Mouse (Mus musculus): ENCODE measurements around the gene Slc23a2. TPM values are rescaled to one million over a fixed set of nuclear protein-coding genes. Genes with fewer than 3 reads are reported as not detected.
A peak's percentile ranks its signal among the peaks of the same experiment; 100 is the strongest.

Slc23a2 gene
- polyA plus RNA-seq, 1 experiment from 2014 or later: 11.7 TPM

GRCm38 (mm10) chr2:132027366-132027765 is 117.5 kb downstream of the Slc23a2 start:
- no peaks in the 10 kb centered on the region; the same call in 1 of the 2 replicates for H3K27me3 ChIP-seq (ENCODE audit: insufficient read depth, low read length)
- no peak overlapping the region for H3K9ac ChIP-seq (ENCODE audit: low read depth, low read length)
- H3K9me3 ChIP-seq (replicated peaks; ENCODE audit: low read length): no peaks in the 10 kb centered on the region
- no peak overlapping the region for H3K4me3 ChIP-seq (replicated peaks; ENCODE audit: low read depth, low read length)
- WGBS: 65% methylated on average over 5 of the region's 5 CpGs
- ATAC-seq (replicated peaks; ENCODE audit: low FRiP score, low read depth): no peak
- TF ChIP-seq CTCF (IDR thresholded peaks at IDR 0.05; ENCODE audit: low read depth): no peak
- no peak overlapping the region for H3K27ac ChIP-seq
- no peak for DNase-seq (ENCODE audit: low spot score)
- no peaks in the 10 kb centered on the region for H3K36me3 ChIP-seq (ENCODE audit: insufficient read depth, low read length)
- H3K4me1 ChIP-seq (replicated peaks; ENCODE audit: insufficient read depth, low read length): peaks cover 21% of the 10 kb centered on the region
- H3K4me2 ChIP-seq (ENCODE audit: low read length): no peak overlapping the region

- DNase-seq (ENCODE audit: low spot score) (no peak), ATAC-seq (replicated peaks; ENCODE audit: low FRiP score, low read depth) (no peak)
- no peak overlapping the region for H3K9ac ChIP-seq (ENCODE audit: low read depth, low read length)
- H3K4me2 ChIP-seq (ENCODE audit: low read length): no peak overlapping the region
- no peak overlapping the region for H3K4me3 ChIP-seq (replicated peaks; ENCODE audit: low read depth, low read length)
- no peak for TF ChIP-seq CTCF (IDR thresholded peaks at IDR 0.05; ENCODE audit: low read depth)
- H3K27me3 ChIP-seq (ENCODE audit: insufficient read depth, low read length): no peaks in the 10 kb centered on the region
- WGBS: 69% methylated on average over 4 of the region's 4 CpGs
- no peaks in the 10 kb centered on the region for H3K36me3 ChIP-seq (ENCODE audit: insufficient read depth, low read length)
- H3K9me3 ChIP-seq (replicated peaks; ENCODE audit: low read length): no peaks in the 10 kb centered on the region
- no peak overlapping the region for H3K27ac ChIP-seq
- peaks cover 9% of the 10 kb centered on the region; the same call in 1 of the 2 replicates for H3K4me1 ChIP-seq (replicated peaks; ENCODE audit: insufficient read depth, low read length)
Observed at GRCm38 (mm10) chr2:132024028-132024427, 120.9 kb downstream of the Slc23a2 start.

- 78% methylated on average over 8 of the region's 8 CpGs for WGBS
- DNase-seq (ENCODE audit: low spot score) (no peak), ATAC-seq (replicated peaks; ENCODE audit: low FRiP score, low read depth) (no peak)
- Histone ChIP-seq H3K36me3 (ENCODE audit: insufficient read depth, low read length) (no peaks in the 10 kb centered on the region), H3K4me1 (replicated peaks; ENCODE audit: insufficient read depth, low read length) (0 out of 2 replicates have a peak, but pooled peaks cover 5% of the 10 kb centered on the region), H3K27ac (no peak overlapping the region), H3K9me3 (replicated peaks; ENCODE audit: low read length) (no peaks in the 10 kb centered on the region), H3K4me3 (replicated peaks; ENCODE audit: low read depth, low read length) (no peak overlapping the region), H3K9ac (ENCODE audit: low read depth, low read length) (no peak overlapping the region), H3K4me2 (ENCODE audit: low read length) (no peak overlapping the region), H3K27me3 (ENCODE audit: insufficient read depth, low read length) (no peaks in the 10 kb centered on the region)
- no peak for TF ChIP-seq CTCF (IDR thresholded peaks at IDR 0.05; ENCODE audit: low read depth)
Observed at GRCm38 (mm10) chr2:132022621-132023020, 122.3 kb downstream of the Slc23a2 start.

GRCm38 (mm10) chr2:132021616-132022015 is 123.3 kb downstream of the Slc23a2 start:
- H3K4me3 ChIP-seq (replicated peaks; ENCODE audit: low read depth, low read length): no peak overlapping the region
- DNase-seq (ENCODE audit: low spot score) (no peak), ATAC-seq (replicated peaks; ENCODE audit: low FRiP score, low read depth) (no peak)
- WGBS: 81% methylated on average over 4 of the region's 4 CpGs
- no peaks in the 10 kb centered on the region for H3K9me3 ChIP-seq (replicated peaks; ENCODE audit: low read length)
- 0 out of 2 replicates have a peak, but pooled peaks cover 5% of the 10 kb centered on the region for H3K4me1 ChIP-seq (replicated peaks; ENCODE audit: insufficient read depth, low read length)
- H3K27me3 ChIP-seq (ENCODE audit: insufficient read depth, low read length): no peaks in the 10 kb centered on the region
- no peak overlapping the region for H3K4me2 ChIP-seq (ENCODE audit: low read length)
- no peaks in the 10 kb centered on the region for H3K36me3 ChIP-seq (ENCODE audit: insufficient read depth, low read length)
- no peak overlapping the region for H3K27ac ChIP-seq
- TF ChIP-seq CTCF (IDR thresholded peaks at IDR 0.05; ENCODE audit: low read depth): no peak
- no peak overlapping the region for H3K9ac ChIP-seq (ENCODE audit: low read depth, low read length)

- Histone ChIP-seq H3K27ac (peak overlapping the region; percentile 28; the same call in 1 of the 2 replicates), H3K4me2 (ENCODE audit: low read length) (no peak overlapping the region)
- no peak for TF ChIP-seq CTCF (IDR thresholded peaks at IDR 0.05; ENCODE audit: low read depth)
Observed at GRCm38 (mm10) chr2:132020991-132021541, 123.8 kb downstream of the Slc23a2 start.

GRCm38 (mm10) chr2:132020420-132020819 is 124.5 kb downstream of the Slc23a2 start:
- no peak overlapping the region for H3K9ac ChIP-seq (ENCODE audit: low read depth, low read length)
- no peaks in the 10 kb centered on the region for H3K27me3 ChIP-seq (ENCODE audit: insufficient read depth, low read length)
- H3K4me3 ChIP-seq (replicated peaks; ENCODE audit: low read depth, low read length): no peak overlapping the region
- ATAC-seq (replicated peaks; ENCODE audit: low FRiP score, low read depth) (no peak), DNase-seq (ENCODE audit: low spot score) (no peak)
- 0 out of 2 replicates have a peak, but pooled peaks cover 5% of the 10 kb centered on the region for H3K4me1 ChIP-seq (replicated peaks; ENCODE audit: insufficient read depth, low read length)
- no peaks in the 10 kb centered on the region for H3K36me3 ChIP-seq (ENCODE audit: insufficient read depth, low read length)
- H3K27ac ChIP-seq: peak overlapping the region; percentile 28; the same call in 1 of the 2 replicates
- H3K9me3 ChIP-seq (replicated peaks; ENCODE audit: low read length): no peaks in the 10 kb centered on the region
- TF ChIP-seq CTCF (IDR thresholded peaks at IDR 0.05; ENCODE audit: low read depth): no peak
- H3K4me2 ChIP-seq (ENCODE audit: low read length): no peak overlapping the region
- 56% methylated on average over 7 of the region's 7 CpGs for WGBS

More at GRCm38 (mm10) chr2:132020991-132021541, 123.8 kb downstream of the Slc23a2 start:
- Histone ChIP-seq H3K36me3 (ENCODE audit: insufficient read depth, low read length) (no peaks in the 10 kb centered on the region), H3K9ac (ENCODE audit: low read depth, low read length) (no peak overlapping the region), H3K9me3 (replicated peaks; ENCODE audit: low read length) (no peaks in the 10 kb centered on the region), H3K4me1 (replicated peaks; ENCODE audit: insufficient read depth, low read length) (0 out of 2 replicates have a peak, but pooled peaks cover 5% of the 10 kb centered on the region), H3K4me3 (replicated peaks; ENCODE audit: low read depth, low read length) (no peak overlapping the region), H3K27me3 (ENCODE audit: insufficient read depth, low read length) (no peaks in the 10 kb centered on the region)
- WGBS: 63% methylated on average over 5 of the region's 5 CpGs
- no peak for ATAC-seq (replicated peaks; ENCODE audit: low FRiP score, low read depth)
- no peak for DNase-seq (ENCODE audit: low spot score)

Data from kidney, postnatal 0 days (tissue).